Mouse (Mus musculus) CH12F3 (cell line): ENCODE measurements around the gene Paqr6.

ENCODE experiments used
- in situ Hi-C: fragments of 300-500 bp; cut with MboI; formaldehyde crosslinking; loops from 2 replicates; pipeline ENCODE4 v1.14.3; 2020; ENCODE audit warnings: low sequenced_read_pairs

Gene Paqr6

GRCm38 (mm10) chr3:88364337-88364736 lies at the start of gene Paqr6:
Paqr6 (plus strand) TSS chr3:88364584.
- in situ Hi-C loops = no loop called here

- in situ Hi-C loops = no loop called here
Observed at GRCm38 (mm10) chr3:88324951-88325405, 39.4 kb upstream of the Paqr6 start, which contains the start of gene Glmp. Glmp (plus strand) TSS chr3:88325023.

- in situ Hi-C loops = no loop called here
Observed at GRCm38 (mm10) chr3:88328956-88329355, 35.4 kb upstream of the Paqr6 start.

GRCm38 (mm10) chr3:88331282-88331681 lies 33.1 kb upstream of the Paqr6 start:
- in situ Hi-C loops = no loop called here

GRCm38 (mm10) chr3:88334029-88334658 lies 30.2 kb upstream of the Paqr6 start:
- in situ Hi-C loops = no loop called here

GRCm38 (mm10) chr3:88334902-88335435 lies 29.4 kb upstream of the Paqr6 start:
- in situ Hi-C loops = no loop called here

GRCm38 (mm10) chr3:88335436-88336053 lies 28.8 kb upstream of the Paqr6 start:
- in situ Hi-C loops = no loop called here

- in situ Hi-C loops = no loop called here
Observed at GRCm38 (mm10) chr3:88336058-88337013, 28.0 kb upstream of the Paqr6 start, which contains the start of the genes Tmem79 and Smg5. Tmem79 (minus strand) TSS chr3:88336148. Smg5 (plus strand) TSS chr3:88336260.

GRCm38 (mm10) chr3:88337367-88338020 lies 26.9 kb upstream of the Paqr6 start:
- in situ Hi-C loops = no loop called here

GRCm38 (mm10) chr3:88338316-88338715 lies 26.1 kb upstream of the Paqr6 start:
- in situ Hi-C loops = no loop called here

GRCm38 (mm10) chr3:88339006-88339405 lies 25.4 kb upstream of the Paqr6 start:
- in situ Hi-C loops = no loop called here

- in situ Hi-C loops = no loop called here
Observed at GRCm38 (mm10) chr3:88350732-88351131, 13.7 kb upstream of the Paqr6 start.

- in situ Hi-C loops = no loop called here
Observed at GRCm38 (mm10) chr3:88352907-88353306, 11.5 kb upstream of the Paqr6 start.

GRCm38 (mm10) chr3:88354396-88355165 lies 9.8 kb upstream of the Paqr6 start:
- in situ Hi-C loops = no loop called here

- in situ Hi-C loops = no loop called here
Observed at GRCm38 (mm10) chr3:88359584-88359983, 4.8 kb upstream of the Paqr6 start.

- in situ Hi-C loops = no loop called here
Observed at GRCm38 (mm10) chr3:88359989-88360388, 4.4 kb upstream of the Paqr6 start.

- in situ Hi-C loops = no loop called here
Observed at GRCm38 (mm10) chr3:88361096-88361495, 3.3 kb upstream of the Paqr6 start.

- in situ Hi-C loops = no loop called here
Observed at GRCm38 (mm10) chr3:88361612-88362313, 2.6 kb upstream of the Paqr6 start.

GRCm38 (mm10) chr3:88363700-88364099 lies 684 bp upstream of the Paqr6 start:
- in situ Hi-C loops = no loop called here
